Mouse (Mus musculus): ENCODE results near the gene Aff1.

The Aff1 gene

DNA sequence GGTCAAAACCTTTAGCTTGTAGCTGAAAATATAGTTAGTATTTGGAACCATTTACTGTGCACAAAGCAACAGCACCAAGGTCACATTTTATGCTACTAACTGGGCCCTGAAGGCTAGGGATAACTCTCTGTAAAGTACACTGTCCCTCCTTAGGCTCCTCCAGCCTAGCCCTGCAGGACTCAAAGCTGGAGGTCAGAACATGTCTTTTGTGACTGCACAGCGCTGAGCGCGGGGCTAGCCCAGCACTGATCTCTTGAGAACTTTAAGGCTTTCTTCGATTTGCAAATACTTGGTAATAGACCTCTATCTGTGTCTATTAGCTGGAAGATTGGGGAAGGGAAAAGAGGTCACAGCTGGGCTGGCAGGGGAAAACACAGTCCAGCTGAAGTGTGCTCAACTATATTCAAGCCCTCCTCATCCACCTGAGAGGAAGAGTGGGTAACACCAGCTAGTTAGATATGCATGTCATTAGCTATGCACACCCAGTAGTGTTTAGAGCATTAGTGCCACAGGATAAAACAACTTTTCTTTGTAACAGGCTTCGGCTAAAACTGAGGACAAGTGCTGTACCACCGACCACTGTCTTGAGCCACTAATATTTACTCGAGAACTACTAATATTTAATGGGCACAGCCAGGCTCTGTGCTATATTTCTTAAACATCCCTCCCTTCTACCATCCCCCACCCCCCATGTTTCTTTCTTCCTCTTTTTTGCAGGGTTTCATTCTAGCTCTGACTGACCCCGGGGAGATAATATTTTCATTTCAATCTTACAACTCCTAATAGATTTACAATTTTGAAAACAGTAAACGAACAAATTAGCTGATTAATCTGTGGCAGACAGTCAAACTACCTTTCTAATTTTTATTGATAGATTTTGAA, 33.3 kb downstream of the Aff1 start:
- DNase-seq (ENCODE audit: low read depth in 2 of 2, low spot score in 2 of 2) = no peak

GRCm38 (mm10) chr5:103726281-103726938, 34.2 kb downstream of the Aff1 start:
- DNase-seq (ENCODE audit: low read depth in 2 of 2, low spot score in 2 of 2) = no peak

- no peak for DNase-seq (ENCODE audit: low read depth in 2 of 2, low spot score in 2 of 2)
Observed at GRCm38 (mm10) chr5:103727777-103728395, 35.7 kb downstream of the Aff1 start.

DNA sequence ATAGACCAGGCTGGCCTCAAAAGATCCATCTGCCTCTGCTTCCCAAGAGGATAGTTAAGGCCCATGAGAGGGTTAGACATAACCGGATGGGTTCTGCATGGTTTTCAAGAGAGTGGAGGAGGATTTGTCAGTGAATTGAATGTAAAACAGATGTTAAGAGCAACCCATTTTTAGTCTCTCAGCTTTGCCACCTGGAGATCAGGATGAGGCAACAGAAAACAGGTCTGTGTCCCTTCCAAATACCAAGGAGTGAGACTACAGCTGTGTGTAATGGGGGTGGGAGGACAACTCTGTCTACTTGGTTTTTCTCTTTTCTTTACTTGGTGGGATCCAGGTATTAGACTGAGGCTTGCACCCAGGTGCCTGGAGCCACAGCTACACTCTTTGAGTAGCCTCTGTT, 37.1 kb downstream of the Aff1 start:
- DNase-seq (ENCODE audit: low read depth in 2 of 2, low spot score in 2 of 2) = no peak

DNA sequence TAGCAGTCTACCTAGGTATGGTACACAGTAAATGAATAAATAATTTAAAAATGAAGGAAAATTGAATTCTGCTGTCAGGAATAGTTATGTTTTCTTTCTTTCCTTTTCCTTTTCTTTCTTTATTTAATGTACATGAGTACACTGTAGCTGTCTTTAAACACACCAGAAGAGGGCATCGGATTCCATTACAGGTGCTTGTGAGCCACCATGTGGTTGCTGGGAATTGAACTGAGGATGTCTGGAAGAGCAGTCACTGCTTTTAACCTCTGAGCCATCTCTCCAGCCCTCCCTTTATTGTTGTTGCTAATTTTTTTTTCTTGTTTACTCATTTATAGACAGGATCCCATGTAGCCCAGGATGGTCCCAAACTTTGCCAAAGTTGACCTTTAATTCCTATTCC, 38.0 kb downstream of the Aff1 start:
- no peak for DNase-seq (ENCODE audit: low read depth in 2 of 2, low spot score in 2 of 2)

DNA sequence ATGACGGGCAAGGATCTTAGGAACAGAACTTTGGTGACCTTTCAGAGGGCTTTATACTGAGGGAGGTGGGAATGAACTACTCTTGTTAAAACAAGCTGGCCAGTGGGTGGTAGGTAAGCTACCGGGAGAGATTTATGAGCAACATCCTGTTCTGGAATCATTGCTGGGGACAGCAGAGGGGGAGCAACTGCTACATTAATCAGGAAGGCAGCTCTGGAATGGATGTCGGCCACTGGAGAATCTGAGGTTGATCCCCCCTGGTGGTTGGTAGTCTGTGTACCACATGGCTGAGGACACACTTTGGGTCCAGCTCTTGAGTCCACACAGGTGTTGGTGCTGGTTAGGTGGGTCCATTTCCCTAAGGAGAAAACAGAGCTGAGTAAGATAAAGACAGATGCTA, 38.6 kb downstream of the Aff1 start:
- DNase-seq (ENCODE audit: low read depth in 2 of 2, low spot score in 2 of 2) = no peak

DNA sequence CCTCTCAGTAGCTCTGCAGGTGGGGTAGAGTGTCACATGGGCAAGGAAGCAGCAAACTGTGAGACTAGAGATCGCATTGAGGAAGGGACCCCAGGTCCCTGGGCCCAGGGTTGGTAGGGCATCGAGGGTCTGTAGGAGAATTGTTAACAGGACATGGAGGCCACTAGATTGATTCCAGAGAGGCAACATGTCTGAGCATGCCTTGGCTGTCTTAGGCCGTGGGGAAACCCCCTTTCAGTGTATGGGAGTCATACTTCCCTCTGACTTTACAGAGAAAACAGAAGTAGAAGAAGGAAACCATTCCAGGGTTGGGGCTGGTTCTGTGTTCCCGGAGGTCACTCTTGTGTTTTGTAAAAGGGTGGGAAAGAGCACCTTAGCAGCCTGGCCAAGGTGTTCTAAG, 40.4 kb downstream of the Aff1 start:
- no peak for DNase-seq (ENCODE audit: low read depth in 2 of 2, low spot score in 2 of 2)

DNA sequence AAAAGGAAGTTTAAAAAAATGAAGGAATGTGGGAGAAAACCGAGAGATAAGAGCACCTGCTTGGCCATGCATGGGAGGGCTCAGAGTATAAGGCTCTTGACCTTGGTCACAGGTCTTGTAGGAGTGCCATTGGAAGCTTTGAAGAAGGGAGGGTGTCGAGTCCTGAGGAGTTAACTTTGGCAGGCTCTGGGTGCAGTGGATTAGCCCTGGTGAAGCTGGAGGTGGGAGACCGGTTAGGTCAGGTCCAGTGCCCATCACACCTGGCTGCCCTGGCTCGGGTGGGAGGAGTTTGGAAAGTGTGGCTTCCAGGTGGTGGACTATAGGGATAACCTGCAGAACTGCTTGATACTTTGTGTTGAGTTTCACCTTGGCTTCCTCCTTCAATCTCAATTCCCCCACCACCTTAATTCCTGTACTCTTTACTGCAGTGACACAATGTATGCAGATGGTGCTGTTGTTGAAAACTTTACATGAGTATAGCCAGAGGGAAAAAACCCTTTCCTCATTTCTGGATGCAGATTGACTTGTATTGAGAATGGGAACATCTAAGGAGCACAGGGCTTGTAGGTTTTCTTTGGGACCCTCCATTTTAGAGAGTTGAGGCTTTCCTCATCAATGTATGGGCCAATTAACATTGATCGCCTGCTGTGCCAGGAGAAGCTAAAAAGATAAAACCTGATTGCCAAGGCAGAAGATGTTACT, 43.4 kb downstream of the Aff1 start:
- no peak for DNase-seq (ENCODE audit: low read depth in 2 of 2, low spot score in 2 of 2)

DNA sequence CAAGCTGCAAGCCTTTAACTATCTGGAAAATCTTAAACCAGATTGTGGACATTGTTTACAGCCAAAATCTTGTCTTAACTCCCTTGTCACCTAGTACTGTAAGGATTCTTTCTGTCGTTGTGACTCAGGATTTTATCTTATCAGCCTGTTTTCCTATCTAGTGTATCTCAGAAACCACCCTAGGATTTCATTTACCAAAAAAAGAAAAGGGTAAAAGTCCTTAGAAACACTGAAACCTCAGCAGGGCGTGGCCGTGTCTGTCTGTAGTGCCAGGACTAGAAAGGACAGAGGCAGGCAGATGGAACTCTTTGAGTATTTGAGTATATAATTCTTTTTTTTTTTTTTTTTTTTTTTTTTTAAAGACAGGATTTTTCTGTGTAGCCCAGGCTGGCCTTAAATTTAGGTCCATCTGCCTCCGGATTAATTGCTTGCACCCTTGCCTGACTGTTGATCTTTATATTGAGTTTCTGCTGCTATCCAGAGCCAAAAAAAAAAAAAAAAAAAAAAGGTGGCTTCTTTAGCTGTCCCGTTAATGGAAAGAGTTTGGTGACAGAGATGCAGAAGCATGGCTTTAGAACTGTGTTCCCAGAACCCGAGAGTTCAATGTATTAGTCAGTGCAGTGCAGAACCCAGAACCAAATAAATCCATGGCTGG, 44.5 kb downstream of the Aff1 start:
- DNase-seq (ENCODE audit: low read depth in 2 of 2, low spot score in 2 of 2) = no peak

GRCm38 (mm10) chr5:103737208-103738066, 45.3 kb downstream of the Aff1 start:
- no peak for DNase-seq (ENCODE audit: low read depth in 2 of 2, low spot score in 2 of 2)

DNA sequence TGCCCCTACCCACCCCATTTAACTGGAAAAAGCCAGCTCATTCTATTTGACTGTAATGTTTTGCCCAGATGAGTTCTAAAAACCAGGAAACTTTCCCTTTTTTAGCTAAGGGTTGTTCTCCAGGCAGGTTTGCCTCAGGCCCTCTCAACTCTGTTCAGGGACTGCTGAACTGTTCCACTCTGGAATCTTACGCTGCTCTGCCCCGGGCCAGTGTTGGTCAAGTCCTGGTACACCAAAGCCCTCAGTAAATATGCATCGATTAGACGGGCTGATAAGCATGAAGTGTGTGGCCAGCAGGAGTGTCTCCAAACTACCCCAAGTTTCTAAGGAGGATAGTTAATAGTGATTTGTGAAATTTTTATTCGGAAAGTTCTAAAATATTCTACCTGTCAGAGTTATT, 46.3 kb downstream of the Aff1 start:
- no peak for DNase-seq (ENCODE audit: low read depth in 2 of 2, low spot score in 2 of 2)

DNA sequence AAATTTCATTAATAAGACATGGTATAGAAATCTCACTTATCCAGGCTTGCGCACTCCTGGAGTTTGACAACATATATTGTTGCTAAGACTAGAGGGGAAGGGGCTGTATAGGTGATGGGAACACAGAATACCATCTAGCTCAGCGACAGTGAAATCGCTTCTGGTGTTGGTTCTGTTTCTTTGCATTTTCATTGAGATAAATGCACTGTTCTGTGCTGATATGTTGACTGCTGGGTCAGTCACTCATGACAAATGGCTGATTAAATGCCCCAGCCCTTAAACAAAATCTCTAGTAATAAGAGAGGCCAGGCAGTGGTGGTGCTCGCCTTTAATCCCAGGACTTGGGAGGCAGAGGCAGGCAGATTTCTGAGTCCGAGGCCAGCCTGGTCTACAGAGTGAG, 47.0 kb downstream of the Aff1 start:
- DNase-seq (ENCODE audit: low read depth in 2 of 2, low spot score in 2 of 2) = no peak

DNA sequence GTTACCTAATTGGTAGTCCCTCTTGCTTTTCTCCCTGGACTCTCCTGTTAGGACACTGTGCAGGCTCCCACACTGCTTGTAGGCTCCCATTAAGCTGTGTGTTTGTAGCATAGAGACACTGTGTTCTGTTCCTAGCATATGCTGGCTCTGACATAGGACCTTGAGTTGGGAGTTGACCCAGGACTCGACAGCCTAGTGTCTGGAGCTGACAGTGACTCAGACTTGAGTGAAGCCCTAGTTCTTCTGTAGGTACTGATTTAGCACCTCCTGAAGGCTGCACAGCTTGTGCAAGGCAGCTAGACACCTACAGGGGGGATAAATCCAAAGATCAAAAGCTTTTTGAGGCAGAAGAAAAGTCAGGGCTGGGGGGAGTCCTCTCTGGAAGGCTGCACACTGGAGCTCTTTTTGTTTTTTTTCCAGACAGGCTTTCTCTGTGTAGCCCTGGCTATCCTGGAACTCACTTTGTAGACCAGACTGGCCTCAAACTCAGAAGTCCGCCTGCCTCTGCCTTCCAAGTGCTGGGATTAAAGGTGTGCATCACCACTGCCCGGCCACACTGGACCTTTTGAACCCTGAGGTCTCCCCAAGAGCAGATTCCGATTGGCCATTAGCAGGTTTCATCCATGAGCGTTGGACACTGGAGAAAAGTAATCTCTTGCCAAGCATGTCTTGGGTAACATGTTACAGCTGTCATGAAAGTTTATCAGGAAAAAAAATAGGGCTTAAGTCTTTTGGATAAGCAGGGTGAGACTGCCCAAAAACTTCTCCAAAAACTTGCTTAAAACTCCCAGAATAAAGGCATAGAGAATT, 48.1 kb downstream of the Aff1 start:
- no peak for DNase-seq (ENCODE audit: low read depth in 2 of 2, low spot score in 2 of 2)

DNA sequence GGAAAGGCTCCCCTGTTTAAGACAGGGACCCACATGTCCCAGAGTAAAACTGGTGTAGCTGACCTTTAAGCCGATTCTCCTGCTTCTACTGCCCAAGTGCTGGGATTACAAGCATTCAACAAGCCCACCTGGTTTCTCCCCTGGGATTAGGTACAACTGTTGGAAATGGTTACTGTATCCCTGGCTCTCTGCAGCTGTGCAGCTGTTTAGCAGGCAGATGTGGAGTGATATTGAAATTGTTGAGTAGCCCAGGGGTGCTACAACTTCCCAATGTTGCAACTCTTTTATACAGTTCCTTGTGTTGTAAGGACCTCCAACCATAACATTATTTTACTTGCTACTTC, 48.7 kb downstream of the Aff1 start:
- DNase-seq (ENCODE audit: low read depth in 2 of 2, low spot score in 2 of 2) = no peak

DNA sequence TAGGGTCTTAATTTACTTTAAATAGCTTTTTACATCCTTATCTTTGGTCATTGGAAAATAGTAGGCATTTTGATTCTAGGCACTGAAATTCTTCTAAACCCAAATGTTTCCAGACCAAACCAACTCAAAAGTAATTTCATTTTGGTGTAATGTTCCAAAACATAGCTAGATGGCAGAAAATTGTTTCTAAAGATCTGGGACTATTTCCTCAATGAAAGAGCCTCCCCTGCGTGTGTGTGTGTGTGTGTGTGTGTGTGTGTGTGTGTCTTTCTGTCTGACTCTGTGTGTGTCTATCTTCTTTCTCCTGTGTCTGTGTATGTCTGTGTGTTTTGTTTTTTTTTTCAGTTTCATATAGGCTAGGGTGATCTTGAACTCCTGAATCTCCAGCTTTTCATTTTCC, 49.3 kb downstream of the Aff1 start:
- no peak for DNase-seq (ENCODE audit: low read depth in 2 of 2, low spot score in 2 of 2)

DNA sequence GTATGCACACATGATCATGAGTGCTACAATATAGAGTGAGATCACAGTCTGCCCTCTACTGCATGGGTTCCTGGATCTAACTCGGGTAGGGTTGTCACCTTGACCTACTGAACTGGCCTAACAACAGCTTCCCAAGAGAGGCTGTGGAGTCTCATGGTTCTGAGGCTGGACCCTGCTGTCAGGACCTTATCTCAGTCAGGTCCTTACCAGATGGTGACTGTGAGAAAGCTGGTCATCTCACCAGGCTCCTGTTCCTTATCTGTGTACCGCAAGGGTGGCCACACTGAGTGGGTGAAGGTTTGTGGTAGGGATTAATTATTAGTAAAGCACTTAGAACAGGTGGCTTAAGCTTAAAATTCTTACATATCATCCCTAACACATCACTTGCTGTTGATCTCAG, 49.8 kb downstream of the Aff1 start:
- no peak for DNase-seq (ENCODE audit: low read depth in 2 of 2, low spot score in 2 of 2)

GRCm38 (mm10) chr5:103744531-103744930, 52.4 kb downstream of the Aff1 start:
- DNase-seq (ENCODE audit: low read depth in 2 of 2, low spot score in 2 of 2) = no peak

GRCm38 (mm10) chr5:103745635-103746034, 53.5 kb downstream of the Aff1 start:
- DNase-seq (ENCODE audit: low read depth in 2 of 2, low spot score in 2 of 2) = no peak

GRCm38 (mm10) chr5:103746561-103747085, 54.4 kb downstream of the Aff1 start:
- DNase-seq (ENCODE audit: low read depth in 2 of 2, low spot score in 2 of 2) = peak in 1 of 2 experiments; percentile 37
